Mouse (Mus musculus): ENCODE results near the gene Mup17. TPM values are rescaled to one million over a fixed set of nuclear protein-coding genes. Genes with fewer than 3 reads are reported as not detected.
"Not testable (repeated sequence)": the region's sequence is repeated elsewhere in the genome, so short reads cannot be mapped to it uniquely, and the experiment has no call there.

Gene Mup17
- not detected in 2 replicates for polyA plus RNA-seq (2015; fragmentation: Nextera tagmentation; extraction: Ambion mirVana)

DNA sequence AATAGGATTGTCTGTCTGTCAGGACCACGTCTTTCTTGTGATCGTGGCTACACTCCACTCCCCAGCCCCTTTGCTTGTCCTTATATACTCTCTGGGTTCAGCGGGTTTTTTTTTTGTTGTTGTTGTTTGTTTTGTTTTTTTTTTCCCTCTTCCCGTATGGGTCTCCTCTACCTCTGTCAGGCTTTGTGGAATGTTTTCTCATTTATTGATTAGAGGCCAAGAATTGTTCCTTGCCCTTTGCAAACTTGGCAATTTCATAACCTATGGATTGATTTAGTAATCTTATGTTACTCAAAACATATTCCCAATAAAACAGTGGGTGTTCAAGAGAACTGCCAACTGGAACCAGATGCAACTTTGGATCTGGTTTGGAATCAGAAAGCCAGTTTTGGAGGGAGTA, at the start of gene Mup17:
Gene Mup17 (minus strand): TSS at position 101 of the 400 bp plus-strand sequence.
- not testable (repeated sequence) for H3K27ac ChIP-seq; H3K27me3 ChIP-seq; H3K9me3 ChIP-seq; H3K36me3 ChIP-seq; H3K4me2 ChIP-seq; ATAC-seq (ENCODE audit: insufficient number of reproducible peaks, insufficient read depth, low FRiP score, low TSS enrichment, low read depth); H3K4me1 ChIP-seq; H3K4me3 ChIP-seq; H3K9ac ChIP-seq
- WGBS: 76% methylated on average over 4 of the region's 4 CpGs

DNA sequence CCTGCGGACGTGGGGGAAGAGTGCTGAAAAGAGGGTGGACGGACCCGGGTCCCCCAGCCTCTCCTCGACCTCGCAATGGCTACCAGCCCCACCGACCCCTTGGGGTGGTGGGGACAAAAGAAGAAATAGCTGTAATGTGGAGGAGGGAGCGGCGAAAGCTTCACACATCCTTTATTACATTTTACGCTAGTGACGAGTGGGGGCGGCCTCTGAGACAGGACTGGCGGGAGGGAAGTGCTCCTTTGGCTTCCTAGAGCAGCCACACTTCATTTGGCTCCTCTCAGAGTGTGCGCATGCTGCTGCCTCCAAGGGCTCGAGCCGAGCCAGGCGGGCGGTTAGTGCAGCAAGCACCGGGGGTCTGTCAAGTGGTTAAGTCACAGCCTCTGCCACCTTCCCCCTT, 24.1 kb downstream of the Mup17 start:
- H3K4me1 ChIP-seq; H3K4me2 ChIP-seq; H3K9me3 ChIP-seq; H3K36me3 ChIP-seq; H3K9ac ChIP-seq; H3K27ac ChIP-seq; H3K4me3 ChIP-seq; ATAC-seq (ENCODE audit: insufficient number of reproducible peaks, insufficient read depth, low FRiP score, low TSS enrichment, low read depth); H3K27me3 ChIP-seq: not testable (repeated sequence)
- WGBS: 84% methylated on average over 19 of the region's 19 CpGs

DNA sequence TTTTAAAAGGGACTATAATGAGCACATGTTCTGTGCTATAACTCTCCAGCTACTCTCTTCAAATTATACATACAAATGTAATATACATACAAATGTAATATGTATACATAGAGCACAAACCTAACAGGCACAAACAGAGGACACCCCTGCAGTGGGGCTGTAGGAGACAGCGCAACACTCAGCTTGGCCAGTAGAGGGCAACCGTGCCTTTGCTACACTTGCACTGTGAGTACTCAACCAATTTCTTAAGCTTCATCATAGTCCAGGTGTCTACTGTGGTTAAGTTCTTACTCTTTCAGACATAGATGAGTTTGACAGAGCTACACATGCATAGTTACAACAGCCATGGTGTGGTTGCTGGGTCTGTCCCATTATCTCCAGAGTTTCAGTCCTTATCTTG, 39.8 kb downstream of the Mup17 start:
- not testable (repeated sequence) for H3K4me1 ChIP-seq; H3K9me3 ChIP-seq; H3K36me3 ChIP-seq; H3K27me3 ChIP-seq; H3K27ac ChIP-seq; H3K9ac ChIP-seq; H3K4me3 ChIP-seq; H3K4me2 ChIP-seq; ATAC-seq (ENCODE audit: insufficient number of reproducible peaks, insufficient read depth, low FRiP score, low TSS enrichment, low read depth)
- WGBS: 40% methylated on average over 2 of the region's 2 CpGs

Other genes starting within 250 kb of the Mup17 start
- not detected in 2 replicates for gene Mup15, start 156.1 kb downstream of the Mup17 start, polyA plus RNA-seq (2015; fragmentation: Nextera tagmentation; extraction: Ambion mirVana)
- not detected in 2 replicates for gene Mup16, start 76.3 kb downstream of the Mup17 start, polyA plus RNA-seq (2015; fragmentation: Nextera tagmentation; extraction: Ambion mirVana)
- not detected in 2 replicates for gene Mup18, start 78.3 kb upstream of the Mup17 start, polyA plus RNA-seq (2015; fragmentation: Nextera tagmentation; extraction: Ambion mirVana)
- gene Mup19, start 186.4 kb upstream of the Mup17 start, polyA plus RNA-seq (2015; fragmentation: Nextera tagmentation; extraction: Ambion mirVana): not detected in 2 replicates
- gene Mup5, start 239.4 kb upstream of the Mup17 start, polyA plus RNA-seq (2015; fragmentation: Nextera tagmentation; extraction: Ambion mirVana): 0.46 and 0.59 TPM in 2 replicates

Data from embryonic facial prominence, embryonic 13.5 days (tissue).